Mouse (Mus musculus) liver, embryonic 16.5 days (tissue): ENCODE results near the gene Krtap5-1. TPM values are rescaled to one million over a fixed set of nuclear protein-coding genes. Genes with fewer than 3 reads are reported as not detected.
"Not testable (repeated sequence)": the region's sequence is repeated elsewhere in the genome, so short reads cannot be mapped to it uniquely, and the experiment has no call there.

Experiments
- ATAC-seq: fragments of 200-750 bp; cut with Nextera tagmentation; 2 replicates; pipeline ENCODE4 v1.8.0; 2017; ENCODE audit warnings: low read depth, mild to moderate bottlenecking, moderate number of reproducible peaks, moderate library complexity
- H3K27ac ChIP-seq: fragments of 300-500 bp; sonication (generic); 2 replicates; pipeline ENCODE4 v1.5.1; 2014; ENCODE audit warnings: mild to moderate bottlenecking, low read length
- H3K27me3 ChIP-seq: fragments of 300-500 bp; sonication (generic); 2 replicates; pipeline ENCODE4 v1.6.1; 2014; ENCODE audit warnings: low read depth, low read length, mixed read lengths; ENCODE audit not compliant: control insufficient read depth, insufficient read depth
- H3K36me3 ChIP-seq: fragments of 300-500 bp; sonication (generic); 2 replicates; pipeline ENCODE4 v1.6.1; 2014; ENCODE audit warnings: mild to moderate bottlenecking; ENCODE audit not compliant: control insufficient read depth, insufficient read depth
- H3K4me1 ChIP-seq: fragments of 300-500 bp; sonication (generic); 2 replicates; pipeline ENCODE4 v1.6.1; 2014; ENCODE audit warnings: low read depth, low read length, mixed read lengths; ENCODE audit not compliant: control insufficient read depth
- H3K4me2 ChIP-seq: fragments of 300-500 bp; sonication (generic); 2 replicates; pipeline ENCODE4 v1.6.1; 2014; ENCODE audit warnings: low read depth, low read length, mixed read lengths
- H3K4me3 ChIP-seq: fragments of 300-500 bp; sonication (generic); 2 replicates; pipeline ENCODE4 v1.5.1; 2014; ENCODE audit warnings: low read depth, mild to moderate bottlenecking, low read length
- H3K9ac ChIP-seq: fragments of 300-500 bp; sonication (generic); 2 replicates; pipeline ENCODE4 v1.6.1; 2014; ENCODE audit warnings: low read depth, low read length
- H3K9me3 ChIP-seq: fragments of 300-500 bp; sonication (generic); replicated peaks from 2 replicates; pipeline ENCODE4 v1.6.1; 2016; ENCODE audit warnings: low read length; ENCODE audit not compliant: control insufficient read depth
- WGBS: fragments of 180-500 bp; shearing (Covaris S2); extraction: QIAGEN DNeasy Blood & Tissue Kit; methylation state at CpG from one replicate; pipeline ENCODE4 v1.1.7; 2014; ENCODE audit not compliant: insufficient replicate concordance; 5-methylcytosine and 5-hydroxymethylcytosine counted together
- polyA plus RNA-seq: library from polyadenylated mRNA; unstranded; fragments of >200 nt; fragmentation: Nextera tagmentation; extraction: Ambion mirVana; gene quantifications from 2 replicates; pipeline ENCODE4 v1.2.1, GENCODE M21; 2015

The Krtap5-1 gene
- polyA plus RNA-seq = not detected in 2 replicates

- H3K4me3 ChIP-seq, H3K9me3 ChIP-seq, H3K9ac ChIP-seq, H3K4me2 ChIP-seq, H3K27ac ChIP-seq, H3K4me1 ChIP-seq, H3K36me3 ChIP-seq, H3K27me3 ChIP-seq, ATAC-seq: not testable (repeated sequence)
Observed at GRCm38 (mm10) chr7:142297018-142297417, at the start of gene Krtap5-1. Gene Krtap5-1, minus strand, starts transcription at chr7:142297118.

- ATAC-seq = no peak
- WGBS = 45% methylated on average over 3 of the region's 3 CpGs
- H3K27ac ChIP-seq = peak overlapping the region; percentile 6; the same call in 1 of the 2 replicates
Observed at GRCm38 (mm10) chr7:142342247-142342640, 45.3 kb upstream of the Krtap5-1 start.

DNA sequence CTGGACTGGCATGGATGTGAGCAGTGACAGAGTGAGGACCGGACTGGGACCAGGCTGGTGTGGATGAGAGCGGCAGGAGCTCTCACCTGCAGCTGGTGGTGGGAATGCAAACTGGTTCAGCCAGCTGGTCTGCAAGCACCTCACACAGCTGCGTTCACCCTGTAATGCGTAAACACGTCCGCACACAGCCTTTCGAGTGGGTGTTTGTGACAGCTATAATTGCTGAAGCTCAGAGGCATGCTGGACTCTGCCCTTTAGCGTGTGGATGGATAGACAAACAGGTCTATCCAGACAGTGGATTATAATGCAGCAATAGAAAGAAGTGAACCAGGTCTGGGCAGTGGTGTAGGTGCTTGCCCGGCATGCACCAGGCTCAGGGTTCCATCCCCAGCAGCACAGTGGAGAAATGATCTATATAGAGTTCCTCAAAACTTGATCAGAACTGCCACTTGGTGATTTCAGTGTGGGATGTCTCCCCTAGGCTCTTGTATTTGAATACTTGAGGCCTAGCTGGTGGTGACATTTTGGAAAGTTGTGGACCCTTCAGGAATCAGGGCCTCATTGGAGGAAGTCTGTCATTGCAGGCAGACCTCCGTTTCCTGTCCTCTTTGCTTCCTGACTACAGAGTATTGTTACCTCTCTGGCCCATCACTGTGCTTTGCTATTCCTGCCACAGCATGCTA, 44.8 kb upstream of the Krtap5-1 start:
- H3K9me3 ChIP-seq = no peaks in the 10 kb centered on the region
- H3K4me3 ChIP-seq = no peak overlapping the region
- no peak overlapping the region for H3K4me2 ChIP-seq
- no peak overlapping the region for H3K27ac ChIP-seq
- H3K27me3 ChIP-seq = no peaks in the 10 kb centered on the region
- no peaks in the 10 kb centered on the region for H3K36me3 ChIP-seq
- H3K9ac ChIP-seq = no peak overlapping the region
- H3K4me1 ChIP-seq = peaks cover 14% of the 10 kb centered on the region
- no peak for ATAC-seq
- WGBS = 73% methylated on average over 10 of the region's 10 CpGs

More at GRCm38 (mm10) chr7:142342247-142342640, 45.3 kb upstream of the Krtap5-1 start:
- peaks cover 15% of the 10 kb centered on the region for H3K4me1 ChIP-seq
- H3K9me3 ChIP-seq = no peaks in the 10 kb centered on the region
- H3K27me3 ChIP-seq = no peaks in the 10 kb centered on the region
- H3K4me3 ChIP-seq = no peak overlapping the region
- H3K9ac ChIP-seq = no peak overlapping the region
- H3K36me3 ChIP-seq = no peaks in the 10 kb centered on the region
- H3K4me2 ChIP-seq = no peak overlapping the region

- WGBS = 31% methylated on average over 10 of the region's 10 CpGs
- Histone ChIP-seq H3K4me3 (no peak overlapping the region), H3K27ac (no peak overlapping the region), H3K27me3 (no peaks in the 10 kb centered on the region), H3K9ac (no peak overlapping the region), H3K9me3 (no peaks in the 10 kb centered on the region), H3K36me3 (no peaks in the 10 kb centered on the region), H3K4me1 (peaks cover 11% of the 10 kb centered on the region), H3K4me2 (no peak overlapping the region)
- ATAC-seq = peak; percentile 56
Observed at GRCm38 (mm10) chr7:142340269-142340970, 43.5 kb upstream of the Krtap5-1 start.

DNA sequence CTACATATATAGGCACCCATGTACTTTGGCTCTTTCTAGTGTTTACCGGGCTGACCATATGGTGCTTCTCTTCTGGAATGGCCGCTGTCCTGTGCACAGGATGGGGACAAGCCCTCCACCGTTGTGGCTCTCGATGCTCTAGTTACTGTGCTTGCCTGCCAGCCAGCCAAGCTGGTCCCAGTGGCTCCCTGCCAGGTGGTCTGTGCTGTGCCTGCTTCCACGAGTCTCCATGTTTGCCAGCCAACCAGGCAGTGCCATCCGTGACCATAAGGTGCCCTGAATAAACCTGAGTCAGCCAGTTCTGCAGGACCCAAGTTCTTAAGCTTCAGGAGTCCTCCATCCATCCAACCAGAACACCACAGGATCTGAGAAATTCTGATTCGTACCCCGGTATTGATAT, 38.2 kb upstream of the Krtap5-1 start:
- WGBS = 75% methylated on average over 8 of the region's 8 CpGs
- no peak for ATAC-seq
- no peaks in the 10 kb centered on the region for H3K27me3 ChIP-seq

DNA sequence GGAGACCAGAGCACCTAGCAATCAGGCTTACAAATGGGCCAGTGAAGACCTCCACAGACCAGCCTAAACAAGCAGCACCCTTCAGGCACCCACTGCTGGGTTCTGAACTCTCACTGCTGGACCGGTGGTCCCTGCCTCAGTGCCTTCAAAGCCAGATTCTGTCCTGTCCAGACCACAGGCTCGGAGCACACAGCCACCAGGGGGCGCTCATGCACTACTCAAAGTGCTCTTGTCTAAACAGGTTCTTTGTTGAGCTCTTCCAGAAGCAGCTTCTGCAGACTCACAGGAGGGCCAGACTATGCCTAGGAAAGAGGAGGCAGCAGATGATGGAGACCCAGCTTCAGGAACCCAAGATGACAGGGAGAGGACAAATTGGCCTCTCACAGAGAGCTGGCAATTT, 37.3 kb upstream of the Krtap5-1 start:
- no peaks in the 10 kb centered on the region for H3K36me3 ChIP-seq
- H3K27ac ChIP-seq = no peak overlapping the region
- no peaks in the 10 kb centered on the region for H3K27me3 ChIP-seq
- H3K4me2 ChIP-seq = no peak overlapping the region
- peak; percentile 46; the same call in 1 of the 2 replicates for ATAC-seq
- no peak overlapping the region for H3K4me3 ChIP-seq
- no peaks in the 10 kb centered on the region for H3K9me3 ChIP-seq
- 3% methylated on average over 3 of the region's 3 CpGs for WGBS
- H3K9ac ChIP-seq = no peak overlapping the region
- H3K4me1 ChIP-seq = peaks cover 28% of the 10 kb centered on the region

More for the DNA sequence above, 38.2 kb upstream of the Krtap5-1 start:
- H3K9me3 ChIP-seq = no peaks in the 10 kb centered on the region
- no peak overlapping the region for H3K27ac ChIP-seq
- no peak overlapping the region for H3K4me3 ChIP-seq
- peaks cover 27% of the 10 kb centered on the region for H3K4me1 ChIP-seq
- no peak overlapping the region for H3K4me2 ChIP-seq
- H3K36me3 ChIP-seq = no peaks in the 10 kb centered on the region
- H3K9ac ChIP-seq = no peak overlapping the region

- not testable (repeated sequence) for H3K9me3 ChIP-seq, H3K4me2 ChIP-seq, H3K27ac ChIP-seq, H3K27me3 ChIP-seq, H3K4me3 ChIP-seq, H3K9ac ChIP-seq, H3K36me3 ChIP-seq, ATAC-seq
- H3K4me1 ChIP-seq = peaks cover 28% of the 10 kb centered on the region
- WGBS = 82% methylated on average over 3 of the region's 9 CpGs
Observed at GRCm38 (mm10) chr7:142332741-142333140, 35.8 kb upstream of the Krtap5-1 start.

DNA sequence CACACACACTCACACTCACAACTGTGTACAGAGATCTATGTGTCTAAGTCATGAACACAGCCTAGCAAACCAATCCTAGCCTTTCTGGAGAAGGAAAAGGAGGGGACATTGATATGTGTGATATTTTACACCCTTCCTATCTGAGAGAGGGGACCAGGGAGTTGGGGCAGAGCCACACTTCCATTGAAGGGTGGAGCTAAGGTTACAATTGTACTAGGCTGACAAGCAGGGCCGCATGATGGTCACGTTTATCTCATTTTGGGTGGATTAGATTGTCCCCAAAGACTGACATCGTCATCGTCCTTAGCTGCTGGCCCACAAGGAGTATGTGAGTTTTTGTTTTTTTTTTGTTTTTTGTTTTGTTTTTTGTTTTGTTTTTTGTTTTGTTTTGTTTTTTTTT, 34.4 kb upstream of the Krtap5-1 start:
- H3K4me1 ChIP-seq = peaks cover 28% of the 10 kb centered on the region
- H3K27me3 ChIP-seq = no peaks in the 10 kb centered on the region
- H3K9me3 ChIP-seq = no peaks in the 10 kb centered on the region
- no peak overlapping the region for H3K4me2 ChIP-seq
- no peaks in the 10 kb centered on the region for H3K36me3 ChIP-seq
- no peak overlapping the region for H3K4me3 ChIP-seq
- no peak overlapping the region for H3K9ac ChIP-seq
- H3K27ac ChIP-seq = peak overlapping the region; percentile 62
- peak; percentile 60 for ATAC-seq
- 29% methylated on average over 4 of the region's 4 CpGs for WGBS

GRCm38 (mm10) chr7:142330271-142330724, 33.4 kb upstream of the Krtap5-1 start:
- 47% methylated on average over 9 of the region's 9 CpGs for WGBS
- Histone ChIP-seq H3K27me3 (no peaks in the 10 kb centered on the region), H3K27ac (peak overlapping the region; percentile 62), H3K4me1 (peaks cover 28% of the 10 kb centered on the region), H3K9ac (peak overlapping the region; percentile 18; the same call in 1 of the 2 replicates), H3K9me3 (no peaks in the 10 kb centered on the region), H3K4me2 (no peak overlapping the region), H3K36me3 (no peaks in the 10 kb centered on the region), H3K4me3 (no peak overlapping the region)
- ATAC-seq = peak; percentile 71
